Mouse (Mus musculus) lung, adult 2 months (tissue): ENCODE data around the gene Celf2. TPM values are rescaled to one million over a fixed set of nuclear protein-coding genes. Genes with fewer than 3 reads are reported as not detected.

Experiments
- DNase-seq: peaks from one replicate; pipeline ENCODE4 v3.0.0; 2022
- H3K4me1 ChIP-seq: fragments of 200-500 bp; 2 replicates; pipeline ENCODE4 v1.6.1; 2011; ENCODE audit warnings: low read length; ENCODE audit not compliant: control insufficient read depth, insufficient read depth
- H3K4me3 ChIP-seq: fragments of 200-500 bp; replicated peaks from 2 replicates; pipeline ENCODE3; 2011; ENCODE audit warnings: low read depth, mild to moderate bottlenecking, control low read depth, low read length; ENCODE audit errors: extremely low read depth
- CTCF ChIP-seq: fragments of 200-500 bp; IDR thresholded peaks from 2 replicates; pipeline ENCODE4 v1.5.1; 2011; ENCODE audit warnings: mild to moderate bottlenecking, low read length, control low read depth; ENCODE audit not compliant: insufficient read depth
- POLR2A ChIP-seq: fragments of 200-500 bp; IDR thresholded peaks from 2 replicates; pipeline ENCODE4 v1.6.1; 2011; ENCODE audit warnings: low read depth, mild to moderate bottlenecking, control low read depth, low read length, borderline replicate concordance; ENCODE audit errors: extremely low read depth
- WGBS: fragments of 180-500 bp; shearing (Covaris S2); methylation state at CpG from one replicate; pipeline ENCODE4 v1.1.7; 2018; 5-methylcytosine and 5-hydroxymethylcytosine counted together
- polyA plus RNA-seq: library from polyadenylated mRNA; depleted of rRNA; stranded (reverse); fragments of >200 nt; gene quantifications from 2 replicates; pipeline ENCODE4 v1.2.3, GENCODE M21; 2012

Gene Celf2
- polyA plus RNA-seq, 1 experiment: 43.4 TPM

- Histone ChIP-seq H3K4me1 (no peaks in the 10 kb centered on the region), H3K4me3 (no peak overlapping the region)
- TF ChIP-seq CTCF: no peak
- DNase-seq: no peak
These were observed 971.3 kb downstream of the Celf2 start for GRCm38 (mm10) chr2:6538031-6538430.

GRCm38 (mm10) chr2:6537326-6537725 lies 972.0 kb downstream of the Celf2 start:
- WGBS: 80% methylated on average over 3 of the region's 3 CpGs
- no peak for DNase-seq
- H3K4me1 ChIP-seq: no peaks in the 10 kb centered on the region
- H3K4me3 ChIP-seq: no peak overlapping the region
- TF ChIP-seq POLR2A (no peak), CTCF (no peak)

GRCm38 (mm10) chr2:6536372-6536771 lies 973.0 kb downstream of the Celf2 start:
- H3K4me3 ChIP-seq: no peak overlapping the region
- WGBS: 82% methylated on average over 2 of the region's 2 CpGs
- TF ChIP-seq CTCF (no peak), POLR2A (no peak)

GRCm38 (mm10) chr2:6532341-6532740 lies 977.0 kb downstream of the Celf2 start:
- WGBS: 73% methylated on average over 4 of the region's 4 CpGs
- H3K4me3 ChIP-seq: no peak overlapping the region
- no peaks in the 10 kb centered on the region for H3K4me1 ChIP-seq
- TF ChIP-seq CTCF (no peak), POLR2A (no peak)
- no peak for DNase-seq

More at GRCm38 (mm10) chr2:6536372-6536771, 973.0 kb downstream of the Celf2 start:
- H3K4me1 ChIP-seq: no peaks in the 10 kb centered on the region
- DNase-seq: no peak

GRCm38 (mm10) chr2:6528076-6528475 lies 981.3 kb downstream of the Celf2 start:
- no peak for TF ChIP-seq CTCF
- no peak for TF ChIP-seq POLR2A
- 96% methylated on average over 2 of the region's 2 CpGs for WGBS
- H3K4me3 ChIP-seq: no peak overlapping the region
- DNase-seq: no peak
- H3K4me1 ChIP-seq: no peaks in the 10 kb centered on the region

- Histone ChIP-seq H3K4me1 (no peaks in the 10 kb centered on the region), H3K4me3 (no peak overlapping the region)
- WGBS: 50% methylated on average over 11 of the region's 11 CpGs
- DNase-seq: no peak
- no peak for TF ChIP-seq POLR2A
- no peak for TF ChIP-seq CTCF
These were observed 982.5 kb downstream of the Celf2 start for GRCm38 (mm10) chr2:6526825-6527224.

- DNase-seq: no peak
- TF ChIP-seq CTCF (no peak), POLR2A (no peak)
- no peaks in the 10 kb centered on the region for H3K4me1 ChIP-seq
- no peak overlapping the region for H3K4me3 ChIP-seq
- 32% methylated on average over 4 of the region's 4 CpGs for WGBS
These were observed 983.1 kb downstream of the Celf2 start for GRCm38 (mm10) chr2:6526311-6526710.

GRCm38 (mm10) chr2:6523924-6524300 lies 985.5 kb downstream of the Celf2 start:
- WGBS: 89% methylated on average over 10 of the region's 10 CpGs
- no peaks in the 10 kb centered on the region for H3K4me1 ChIP-seq
- no peak for TF ChIP-seq CTCF
- no peak for TF ChIP-seq POLR2A

GRCm38 (mm10) chr2:6523261-6523923 lies 986.0 kb downstream of the Celf2 start:
- 80% methylated on average over 16 of the region's 16 CpGs for WGBS
- no peak overlapping the region for H3K4me3 ChIP-seq
- TF ChIP-seq CTCF (no peak), POLR2A (no peak)
- DNase-seq: no peak
- no peaks in the 10 kb centered on the region for H3K4me1 ChIP-seq

More at GRCm38 (mm10) chr2:6523924-6524300, 985.5 kb downstream of the Celf2 start:
- no peak for DNase-seq
- no peak overlapping the region for H3K4me3 ChIP-seq

GRCm38 (mm10) chr2:6522411-6522810 lies 987.0 kb downstream of the Celf2 start:
- TF ChIP-seq CTCF: no peak
- TF ChIP-seq POLR2A: no peak
- DNase-seq: no peak
- Histone ChIP-seq H3K4me1 (no peaks in the 10 kb centered on the region), H3K4me3 (no peak overlapping the region)
- 67% methylated on average over 4 of the region's 4 CpGs for WGBS
